Mouse (Mus musculus): Measurements from ENCODE around the gene Rab14. TPM values are rescaled to one million over a fixed set of nuclear protein-coding genes. Genes with fewer than 3 reads are reported as not detected.

The Rab14 gene
- polyA plus RNA-seq, 1 experiment, result 50.9 TPM

DNA sequence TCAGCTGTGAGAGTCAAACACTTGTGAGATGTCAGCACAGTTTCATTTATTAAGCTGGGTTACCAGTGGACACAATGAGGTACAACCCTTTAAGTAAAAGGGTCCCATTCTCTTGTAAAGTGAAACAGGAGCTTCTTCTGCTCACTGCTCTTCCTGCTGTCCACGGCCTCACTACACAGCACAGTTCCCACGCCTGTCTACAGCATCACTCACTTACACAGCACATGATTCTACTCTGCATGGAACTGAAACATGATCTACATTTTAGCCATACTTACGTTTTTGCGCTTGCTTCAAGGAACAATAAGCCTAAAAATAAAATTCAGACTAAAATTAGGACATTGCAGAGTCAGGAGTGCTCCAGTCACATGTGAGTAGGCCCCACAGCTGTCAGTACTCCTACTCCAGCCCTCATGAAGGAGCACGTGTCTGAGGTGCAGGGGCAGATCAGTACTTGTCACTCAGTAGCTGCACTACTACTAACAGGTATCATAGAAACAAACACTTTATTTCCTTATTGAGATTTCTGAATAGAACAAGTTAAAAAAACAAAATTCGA lies 17.7 kb downstream of the Rab14 start:
- peaks cover 98% of the 10 kb centered on the region for H3K36me3 ChIP-seq (ENCODE audit: control insufficient read depth)
- no peak overlapping the region for H3K4me3 ChIP-seq (replicated peaks)
- no peaks in the 10 kb centered on the region for H3K4me1 ChIP-seq (ENCODE audit: control insufficient read depth)
- H3K27me3 ChIP-seq (ENCODE audit: control insufficient read depth), result no peaks in the 10 kb centered on the region
- TF ChIP-seq GATA1 (IDR thresholded peaks at IDR 0.05; ENCODE audit: low read length) (no peak), TAL1 (IDR thresholded peaks at IDR 0.05; ENCODE audit: low read length) (no peak)
- no peaks in the 10 kb centered on the region for H3K9me3 ChIP-seq (ENCODE audit: control insufficient read depth, low read length)

- Histone ChIP-seq H3K36me3 (ENCODE audit: control insufficient read depth) (peaks cover 99% of the 10 kb centered on the region), H3K9me3 (ENCODE audit: control insufficient read depth, low read length) (no peaks in the 10 kb centered on the region), H3K4me3 (replicated peaks) (no peak overlapping the region), H3K27me3 (ENCODE audit: control insufficient read depth) (no peaks in the 10 kb centered on the region), H3K4me1 (ENCODE audit: control insufficient read depth) (no peaks in the 10 kb centered on the region)
- TF ChIP-seq GATA1 (IDR thresholded peaks at IDR 0.05; ENCODE audit: low read length), result no peak
Observed at GRCm38 (mm10) chr2:35178153-35178552, 22.8 kb downstream of the Rab14 start.

DNA sequence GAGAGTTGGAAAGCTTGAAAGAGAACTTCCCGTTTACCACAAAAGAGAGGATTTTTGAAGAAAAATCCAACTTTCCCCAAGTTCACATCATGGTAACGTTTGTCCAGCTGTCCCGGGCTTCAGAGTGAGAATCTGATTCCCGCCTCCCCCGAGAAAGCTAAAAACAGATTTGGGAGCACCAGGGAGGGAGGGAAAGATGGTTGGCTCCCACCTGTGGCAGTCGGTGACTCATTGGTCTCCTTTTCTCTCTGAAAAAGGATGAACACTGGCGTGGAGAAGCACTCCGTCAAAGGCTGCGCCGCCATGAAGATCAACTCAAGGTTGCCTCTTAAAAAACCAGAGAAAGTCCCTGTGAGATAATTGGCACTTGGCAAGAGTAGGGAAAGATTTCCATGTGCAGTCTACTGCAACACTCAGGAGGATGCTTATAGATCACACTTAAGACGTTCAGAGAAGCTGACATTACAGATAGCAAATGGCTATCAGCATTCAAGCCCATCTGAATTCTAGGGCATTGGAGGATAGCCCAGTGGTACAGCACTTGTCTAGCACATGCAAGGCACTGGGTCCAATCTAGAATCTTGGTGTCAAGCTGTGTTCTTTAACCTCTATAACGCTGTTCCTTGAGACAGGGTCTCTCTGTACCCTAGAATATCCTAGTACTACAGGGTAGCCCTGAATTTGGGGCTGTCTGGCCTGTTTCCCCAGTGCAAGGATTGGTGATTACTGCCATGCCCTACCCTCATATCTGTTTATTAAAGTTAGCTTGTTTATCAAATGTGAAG lies 25.4 kb downstream of the Rab14 start:
- H3K9me3 ChIP-seq (ENCODE audit: control insufficient read depth, low read length), result no peaks in the 10 kb centered on the region
- H3K27me3 ChIP-seq (ENCODE audit: control insufficient read depth), result no peaks in the 10 kb centered on the region
- no peak overlapping the region for H3K4me3 ChIP-seq (replicated peaks)
- H3K36me3 ChIP-seq (ENCODE audit: control insufficient read depth), result peaks cover 98% of the 10 kb centered on the region
- H3K4me1 ChIP-seq (ENCODE audit: control insufficient read depth), result no peaks in the 10 kb centered on the region
- TF ChIP-seq GATA1 (IDR thresholded peaks at IDR 0.05; ENCODE audit: low read length), result no peak
- TF ChIP-seq TAL1 (IDR thresholded peaks at IDR 0.05; ENCODE audit: low read length), result no peak

DNA sequence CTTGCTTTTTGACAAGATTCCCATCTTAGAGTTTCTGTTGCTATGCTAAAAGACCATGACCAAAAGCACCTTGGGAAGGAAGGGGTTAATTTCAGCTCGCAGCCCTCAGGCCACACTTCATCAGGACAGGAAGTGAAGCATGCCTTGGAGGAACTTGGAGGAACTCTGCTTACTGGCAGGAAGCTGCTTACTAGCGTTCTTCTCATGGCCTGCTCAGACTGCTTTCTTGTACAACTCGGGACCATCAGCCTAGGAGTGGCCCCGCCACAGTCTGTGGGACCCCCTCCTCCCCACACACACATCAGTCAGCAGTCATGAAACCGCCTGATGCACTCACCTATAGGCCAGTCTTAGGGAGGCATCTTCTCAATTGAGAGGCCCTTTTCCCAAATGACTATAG lies 26.8 kb downstream of the Rab14 start:
- TF ChIP-seq GATA1 (IDR thresholded peaks at IDR 0.05; ENCODE audit: low read length) (no peak), TAL1 (IDR thresholded peaks at IDR 0.05; ENCODE audit: low read length) (no peak)
- Histone ChIP-seq H3K36me3 (ENCODE audit: control insufficient read depth) (peaks cover 94% of the 10 kb centered on the region), H3K4me3 (replicated peaks) (no peak overlapping the region), H3K27me3 (ENCODE audit: control insufficient read depth) (no peaks in the 10 kb centered on the region), H3K9me3 (ENCODE audit: control insufficient read depth, low read length) (no peaks in the 10 kb centered on the region), H3K4me1 (ENCODE audit: control insufficient read depth) (no peaks in the 10 kb centered on the region)

DNA sequence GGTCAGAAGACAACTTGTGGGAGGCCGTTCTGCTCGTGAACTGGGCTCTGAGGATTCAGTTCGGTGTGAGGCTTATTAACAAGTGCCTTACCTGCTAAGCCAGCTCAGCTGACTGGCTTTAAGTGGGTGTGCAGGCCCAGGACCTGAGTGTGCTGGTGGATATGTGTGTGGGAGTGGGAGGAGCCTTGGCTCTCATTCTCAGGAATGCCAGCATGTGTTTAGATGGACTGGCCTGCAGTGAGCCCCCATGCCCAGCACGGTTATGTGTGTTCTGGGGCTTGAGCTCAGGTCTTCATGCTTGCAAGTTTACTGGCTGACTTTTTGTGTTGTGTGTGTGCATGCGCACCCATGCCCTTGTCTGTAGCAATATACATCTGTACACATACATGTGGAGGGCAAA lies 27.3 kb downstream of the Rab14 start:
- no peak overlapping the region for H3K4me3 ChIP-seq (replicated peaks)
- no peaks in the 10 kb centered on the region for H3K9me3 ChIP-seq (ENCODE audit: control insufficient read depth, low read length)
- peaks cover 91% of the 10 kb centered on the region for H3K36me3 ChIP-seq (ENCODE audit: control insufficient read depth)
- H3K4me1 ChIP-seq (ENCODE audit: control insufficient read depth), result no peaks in the 10 kb centered on the region
- no peaks in the 10 kb centered on the region for H3K27me3 ChIP-seq (ENCODE audit: control insufficient read depth)
- no peak for TF ChIP-seq TAL1 (IDR thresholded peaks at IDR 0.05; ENCODE audit: low read length)
- TF ChIP-seq GATA1 (IDR thresholded peaks at IDR 0.05; ENCODE audit: low read length), result no peak

GRCm38 (mm10) chr2:35172246-35172645 lies 28.7 kb downstream of the Rab14 start:
- TF ChIP-seq GATA1 (IDR thresholded peaks at IDR 0.05; ENCODE audit: low read length), result no peak
- TF ChIP-seq TAL1 (IDR thresholded peaks at IDR 0.05; ENCODE audit: low read length), result no peak
- Histone ChIP-seq H3K27me3 (ENCODE audit: control insufficient read depth) (no peaks in the 10 kb centered on the region), H3K9me3 (ENCODE audit: control insufficient read depth, low read length) (no peaks in the 10 kb centered on the region), H3K4me1 (ENCODE audit: control insufficient read depth) (no peaks in the 10 kb centered on the region), H3K36me3 (ENCODE audit: control insufficient read depth) (peaks cover 91% of the 10 kb centered on the region), H3K4me3 (replicated peaks) (no peak overlapping the region)

GRCm38 (mm10) chr2:35171341-35171861 lies 29.5 kb downstream of the Rab14 start:
- no peaks in the 10 kb centered on the region for H3K27me3 ChIP-seq (ENCODE audit: control insufficient read depth)
- H3K9me3 ChIP-seq (ENCODE audit: control insufficient read depth, low read length), result no peaks in the 10 kb centered on the region
- no peak overlapping the region for H3K4me3 ChIP-seq (replicated peaks)
- TF ChIP-seq TAL1 (IDR thresholded peaks at IDR 0.05; ENCODE audit: low read length) (no peak), GATA1 (IDR thresholded peaks at IDR 0.05; ENCODE audit: low read length) (no peak)
- H3K4me1 ChIP-seq (ENCODE audit: control insufficient read depth), result no peaks in the 10 kb centered on the region
- H3K36me3 ChIP-seq (ENCODE audit: control insufficient read depth), result peaks cover 90% of the 10 kb centered on the region

DNA sequence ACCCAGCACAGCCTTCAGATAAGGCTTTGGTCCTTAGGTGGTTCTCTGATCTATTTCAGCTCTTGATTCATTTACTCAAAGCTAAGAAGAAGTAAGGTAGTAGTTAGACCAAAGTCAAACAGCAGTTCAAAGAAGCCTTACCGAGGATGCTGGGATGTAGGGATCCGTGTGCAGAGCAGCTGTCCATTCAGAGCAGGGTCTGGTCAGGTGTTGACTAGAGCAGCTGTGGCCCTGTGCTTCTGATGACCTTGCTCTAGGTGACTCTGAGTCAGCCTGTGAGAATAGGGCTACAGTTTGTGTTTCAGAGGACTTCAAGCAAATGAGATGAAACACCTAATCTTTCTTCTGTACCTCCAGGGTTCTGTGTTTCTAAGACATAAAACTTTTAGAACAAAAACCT lies 31.5 kb downstream of the Rab14 start:
- TF ChIP-seq GATA1 (IDR thresholded peaks at IDR 0.05; ENCODE audit: low read length), result no peak
- TF ChIP-seq TAL1 (IDR thresholded peaks at IDR 0.05; ENCODE audit: low read length), result no peak
- H3K4me1 ChIP-seq (ENCODE audit: control insufficient read depth), result no peaks in the 10 kb centered on the region
- H3K27me3 ChIP-seq (ENCODE audit: control insufficient read depth), result no peaks in the 10 kb centered on the region
- H3K36me3 ChIP-seq (ENCODE audit: control insufficient read depth), result peaks cover 85% of the 10 kb centered on the region
- no peak overlapping the region for H3K4me3 ChIP-seq (replicated peaks)
- no peaks in the 10 kb centered on the region for H3K9me3 ChIP-seq (ENCODE audit: control insufficient read depth, low read length)

DNA sequence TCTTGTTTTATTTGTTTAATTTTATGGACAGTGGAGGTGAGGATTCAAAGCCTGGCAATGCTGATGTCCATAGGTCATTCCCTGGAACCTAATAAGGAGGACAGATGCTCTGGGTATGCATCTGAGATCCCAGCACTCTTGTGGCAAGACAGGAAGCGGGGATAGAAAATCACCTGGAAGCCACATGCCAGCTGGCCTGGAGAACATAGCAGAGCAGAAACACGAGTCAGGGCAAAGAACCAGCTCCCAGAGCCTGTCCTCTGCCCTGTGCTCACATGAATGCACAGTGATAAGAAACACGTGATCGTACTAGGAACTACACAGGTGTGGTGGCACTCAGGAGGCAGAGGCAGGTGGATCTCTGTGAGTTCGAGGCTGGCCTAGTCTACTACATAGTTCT lies 34.1 kb downstream of the Rab14 start:
- Histone ChIP-seq H3K9me3 (ENCODE audit: control insufficient read depth, low read length) (no peaks in the 10 kb centered on the region), H3K36me3 (ENCODE audit: control insufficient read depth) (peaks cover 84% of the 10 kb centered on the region), H3K27me3 (ENCODE audit: control insufficient read depth) (no peaks in the 10 kb centered on the region), H3K4me3 (replicated peaks) (no peak overlapping the region), H3K4me1 (ENCODE audit: control insufficient read depth) (no peaks in the 10 kb centered on the region)
- TF ChIP-seq TAL1 (IDR thresholded peaks at IDR 0.05; ENCODE audit: low read length), result no peak
- no peak for TF ChIP-seq GATA1 (IDR thresholded peaks at IDR 0.05; ENCODE audit: low read length)
